Mouse (Mus musculus): ENCODE measurements around the gene Atp5l.

DNA sequence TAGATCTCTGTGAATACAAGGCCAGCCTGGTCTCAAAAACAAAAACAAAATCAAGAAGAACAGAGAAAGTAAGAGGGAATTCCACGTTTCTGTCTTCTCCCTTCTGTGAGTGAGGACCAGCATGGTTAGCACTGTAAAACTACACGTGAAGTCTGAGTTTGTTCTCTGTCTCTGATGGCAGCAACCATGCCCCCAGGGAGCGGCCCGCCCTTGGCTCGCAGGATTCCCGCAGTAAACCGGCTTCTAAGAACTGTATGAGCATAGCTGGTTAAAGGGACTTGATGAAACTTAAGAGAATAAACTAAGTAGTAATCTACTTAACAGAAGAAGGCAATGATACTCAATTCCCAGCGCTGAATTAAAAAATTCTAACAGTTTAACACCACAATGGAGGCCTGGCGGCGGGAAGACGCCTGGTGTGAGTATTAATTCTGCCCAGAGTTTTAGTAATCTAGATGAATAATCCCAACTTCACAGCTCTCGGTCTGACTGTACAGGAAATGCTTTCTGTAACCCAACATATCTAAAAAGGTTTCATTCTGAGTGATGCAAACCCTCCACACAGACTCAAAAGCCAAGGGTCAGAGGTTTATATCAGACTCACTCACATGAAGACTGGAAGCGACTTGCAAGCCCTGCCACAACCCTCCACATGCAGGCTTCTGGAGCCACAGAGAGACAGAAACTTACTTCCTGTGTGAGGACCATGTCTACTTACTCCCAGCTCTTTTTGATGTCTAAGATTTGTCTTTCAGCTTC lies 52.0 kb downstream of the Atp5l start:
- TF ChIP-seq CTCF (IDR thresholded peaks at IDR 0.05; ENCODE audit: control insufficient read depth, insufficient read depth, insufficient replicate concordance, low read depth, low read length), result no peak
- TF ChIP-seq POLR2A (IDR thresholded peaks at IDR 0.05; ENCODE audit: control insufficient read depth, low read depth, low read length), result no peak
